Mouse (Mus musculus): ENCODE measurements around the gene Tbcb.
"Not testable (repeated sequence)": the region's sequence is repeated elsewhere in the genome, so short reads cannot be mapped to it uniquely, and the experiment has no call there.

Tbcb gene

DNA sequence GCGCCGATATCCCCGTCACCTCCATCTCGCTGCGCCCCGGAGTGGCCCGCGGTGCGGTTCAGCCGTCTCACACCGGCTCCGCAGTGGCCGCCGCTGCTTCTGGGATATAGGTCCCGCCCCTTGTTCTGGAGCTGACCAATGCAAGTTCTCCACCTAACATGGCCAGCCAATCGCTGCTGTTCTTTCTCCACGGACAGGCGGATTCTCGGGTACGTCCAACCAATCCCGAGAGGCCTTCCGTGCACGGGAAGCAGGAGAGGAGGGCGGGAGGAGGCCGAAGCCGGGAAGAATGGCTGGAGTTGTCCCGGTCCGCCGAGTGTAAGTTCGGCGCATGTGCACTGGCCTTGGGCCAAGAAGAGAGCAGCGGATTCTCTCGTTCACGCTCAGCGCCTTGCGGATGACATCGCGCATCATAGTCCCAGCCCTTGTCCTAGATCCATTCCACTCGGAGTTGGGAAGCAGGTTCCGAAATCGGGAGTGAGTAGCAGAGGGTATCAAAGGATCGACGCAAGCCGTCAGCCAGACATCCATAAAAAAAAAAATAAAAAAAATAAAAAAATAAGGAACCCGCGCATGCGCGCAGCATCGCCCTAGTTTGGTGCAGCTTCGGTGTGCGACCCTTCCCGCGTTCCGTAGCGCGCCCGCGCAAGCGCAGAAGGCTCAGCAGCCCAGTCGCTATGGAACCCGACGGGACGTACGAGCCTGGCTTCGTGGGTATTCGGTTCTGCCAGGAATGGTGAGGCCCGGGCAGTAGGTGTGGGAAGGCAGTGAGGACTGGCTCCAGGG is at the start of gene Tbcb, which contains the start of gene Polr2i:
Tbcb (minus strand) TSS at position 604 of the 786 bp plus-strand sequence.
Polr2i (plus strand) TSS at position 280 of the 786 bp plus-strand sequence.
- DNase-seq: peak; percentile 99

DNA sequence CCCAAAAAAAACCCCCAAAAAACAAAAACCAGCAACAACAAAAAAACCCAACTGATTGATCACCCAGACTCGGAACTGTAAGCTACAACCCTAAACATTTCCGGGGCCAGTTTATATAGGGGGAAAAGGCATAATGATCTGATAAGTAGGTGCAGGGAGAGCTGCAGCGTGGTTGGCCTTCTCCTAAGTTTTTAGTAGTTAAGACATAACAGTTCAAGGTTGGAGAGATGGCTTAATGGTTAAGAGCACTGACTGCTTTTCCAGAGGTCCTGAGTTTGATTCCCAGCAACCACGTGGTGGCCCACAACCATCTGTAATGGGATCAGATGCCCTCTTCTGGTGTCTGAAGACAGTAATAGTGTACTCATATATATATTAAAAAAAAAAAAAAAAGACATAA is 49.5 kb upstream of the Tbcb start:
- DNase-seq: no peak

DNA sequence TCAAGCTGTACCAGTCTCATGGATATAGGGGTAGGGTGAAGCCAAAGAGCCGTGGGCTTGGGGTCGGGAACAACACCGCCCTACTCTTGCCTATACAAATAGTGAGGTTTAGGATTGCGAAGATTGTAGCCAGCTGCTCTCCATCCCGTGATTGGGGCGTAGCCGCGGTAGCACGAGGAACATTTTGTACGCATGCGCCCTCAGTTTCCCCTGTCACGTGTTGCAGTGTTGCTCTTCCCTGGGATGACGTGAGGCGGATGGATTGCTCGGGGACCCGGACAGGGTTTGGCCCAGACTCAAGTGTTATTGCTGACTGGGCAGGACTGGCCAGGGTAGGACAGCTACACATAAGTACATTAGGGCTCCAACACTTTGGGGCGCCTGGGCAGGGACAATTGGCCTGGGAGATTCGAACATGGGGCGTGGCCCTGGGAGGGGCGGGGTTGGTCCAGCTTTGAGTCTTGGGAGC is 48.6 kb upstream of the Tbcb start:
- DNase-seq: peak; percentile 89

DNA sequence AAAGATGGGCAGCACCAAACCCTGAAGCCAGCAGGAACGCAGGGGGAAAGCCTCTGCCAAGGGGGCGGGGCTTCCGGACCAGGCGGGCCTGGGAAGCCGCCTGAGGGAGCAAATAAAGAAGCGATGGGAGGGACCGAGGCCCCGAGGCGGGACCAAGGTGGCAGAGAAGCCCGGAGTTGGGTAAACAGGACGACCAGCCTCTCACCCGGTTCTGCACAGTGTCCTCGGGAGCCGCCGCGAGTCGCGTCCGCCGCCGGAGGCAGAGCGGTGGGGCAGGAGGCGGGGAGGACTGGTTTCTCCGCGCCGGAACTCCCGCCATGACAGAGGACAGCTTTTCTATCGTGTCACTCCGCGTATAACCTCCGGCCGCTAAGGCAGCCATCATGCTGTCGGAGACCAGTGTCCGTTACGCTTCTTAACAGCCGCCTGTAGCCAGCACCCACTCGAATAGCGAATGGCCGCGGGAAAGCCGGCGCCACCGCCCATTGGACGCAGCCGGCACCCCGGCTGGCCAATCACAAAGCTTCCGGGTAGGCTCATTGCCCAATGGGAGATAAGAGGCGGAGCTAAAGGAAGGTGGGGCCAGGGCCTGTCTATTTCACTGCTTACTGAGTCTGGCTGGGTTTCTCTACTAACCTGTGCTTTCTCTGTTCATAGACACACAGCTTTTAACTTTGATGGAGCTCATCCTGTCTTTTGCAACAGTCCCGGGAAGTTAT is 48.0 kb upstream of the Tbcb start, which contains the start of the genes Thap8 and Wdr62:
Thap8 (plus strand) TSS at position 144 of the 719 bp plus-strand sequence.
Wdr62 (minus strand) TSS at position 469 of the 719 bp plus-strand sequence.
- peak; percentile 93 for DNase-seq

DNA sequence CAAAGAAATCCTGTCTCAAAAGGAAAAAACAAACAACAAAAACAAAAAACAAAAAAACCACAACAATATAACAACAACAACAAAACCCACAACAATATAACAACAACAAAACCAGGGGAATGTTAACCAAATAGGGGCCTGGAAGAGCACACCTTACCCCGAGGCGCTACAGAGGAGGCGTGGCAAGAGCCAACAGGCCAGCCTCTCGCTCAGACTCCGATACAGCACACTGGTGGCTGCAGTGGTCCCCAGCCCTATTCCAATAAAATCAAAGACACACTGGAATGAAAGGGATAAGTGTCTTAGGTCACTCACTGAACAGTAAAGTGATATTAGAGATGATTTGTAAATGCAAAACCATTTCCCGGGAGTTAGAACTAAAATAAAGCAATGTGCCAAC is 47.5 kb upstream of the Tbcb start:
- no peak for DNase-seq

DNA sequence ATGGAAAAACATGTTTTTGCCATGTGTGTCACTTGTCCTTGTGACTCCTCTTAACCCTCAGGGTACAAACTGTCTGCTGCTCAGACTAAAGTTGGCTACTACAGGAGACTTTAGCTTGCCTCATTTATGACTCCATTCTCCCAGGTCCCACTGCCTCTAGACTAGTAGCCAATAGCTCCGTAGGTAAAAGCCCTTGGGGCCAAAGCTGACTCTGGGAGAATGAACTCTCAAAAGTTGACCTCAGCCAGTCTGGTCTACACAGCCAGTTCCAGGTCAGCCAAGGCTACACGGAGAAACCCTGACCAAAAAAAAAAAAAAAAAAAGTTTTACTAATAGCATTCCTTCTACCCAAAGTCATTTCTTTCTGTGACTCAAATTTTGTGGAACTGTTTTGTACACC is 46.8 kb upstream of the Tbcb start:
- no peak for DNase-seq

DNA sequence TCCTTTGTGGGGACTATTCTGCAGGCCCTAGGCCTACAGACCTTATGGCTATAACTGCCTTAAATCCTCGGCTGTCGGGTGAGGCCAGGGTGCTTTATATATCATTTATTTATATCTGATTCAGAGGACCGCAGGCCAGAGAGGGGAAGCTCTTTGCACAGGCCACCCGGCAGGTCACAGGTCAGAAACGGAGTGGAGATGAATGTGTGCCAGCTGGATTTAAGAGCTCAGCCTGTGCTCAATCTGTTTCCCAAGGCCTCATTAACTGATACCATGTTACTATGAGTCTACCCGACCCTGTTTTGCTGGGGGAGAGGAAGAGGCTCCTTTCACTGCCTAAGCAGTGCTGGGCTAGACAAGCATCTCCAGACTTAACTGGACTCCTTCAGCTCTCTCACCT is 42.3 kb upstream of the Tbcb start:
- no peak for DNase-seq

DNA sequence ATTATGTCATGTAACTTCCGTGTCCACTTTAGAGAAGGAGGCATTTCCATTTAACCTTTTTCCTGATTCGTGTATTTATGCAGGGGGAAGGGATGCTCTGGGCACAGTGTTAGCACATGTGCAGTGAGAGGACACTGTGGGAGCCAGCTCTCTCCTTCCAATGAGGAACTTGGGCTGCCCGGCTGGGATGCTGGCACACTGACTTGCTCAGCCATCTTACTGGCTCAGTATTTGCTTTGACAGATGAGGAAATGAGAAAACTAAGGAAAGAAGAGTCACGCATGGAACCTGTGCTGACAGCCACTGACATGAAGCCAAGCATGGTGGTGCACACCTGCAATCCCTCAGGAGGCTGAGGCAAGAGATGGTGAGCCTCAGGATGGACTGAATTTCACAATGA is 37.6 kb upstream of the Tbcb start:
- no peak for DNase-seq

DNA sequence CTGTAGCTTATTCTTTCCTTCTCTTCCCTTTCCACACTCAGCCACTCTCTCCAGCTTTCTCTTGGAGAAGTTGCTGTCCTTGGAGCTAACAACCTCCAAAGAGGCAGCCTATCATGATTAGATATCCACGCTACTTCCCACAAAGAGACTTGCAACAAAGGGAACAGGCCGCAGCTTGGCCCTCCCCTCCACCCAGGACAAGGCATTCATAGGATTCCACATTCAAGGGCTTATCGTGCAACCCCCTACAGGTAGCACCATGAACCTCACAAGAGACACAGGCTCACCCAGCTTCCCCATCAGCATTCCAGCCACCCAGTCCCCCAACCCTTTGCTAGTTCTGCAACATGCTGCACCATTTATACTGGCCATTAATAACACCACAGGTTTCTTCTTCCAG is 34.7 kb upstream of the Tbcb start:
- no peak for DNase-seq

DNA sequence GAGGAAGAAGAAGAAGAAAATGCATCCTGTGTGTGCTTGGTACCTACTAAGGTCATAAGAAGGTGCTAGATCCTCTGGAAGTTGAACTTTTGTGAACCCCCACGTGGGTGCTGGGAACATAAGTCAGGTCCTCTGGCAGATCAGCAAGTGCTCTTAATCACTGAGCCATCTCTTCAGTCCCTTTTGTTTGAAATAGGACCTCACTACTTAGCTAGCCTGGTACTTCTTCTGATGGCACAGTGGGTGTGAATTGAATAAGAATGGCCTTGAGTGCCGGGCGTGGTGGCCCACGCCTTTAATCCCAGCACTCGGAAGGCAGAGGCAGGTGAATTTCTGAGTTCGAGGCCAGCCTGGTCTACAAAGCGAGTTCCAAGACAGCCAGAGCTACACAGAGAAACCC is 33.9 kb upstream of the Tbcb start:
- DNase-seq: no peak

DNA sequence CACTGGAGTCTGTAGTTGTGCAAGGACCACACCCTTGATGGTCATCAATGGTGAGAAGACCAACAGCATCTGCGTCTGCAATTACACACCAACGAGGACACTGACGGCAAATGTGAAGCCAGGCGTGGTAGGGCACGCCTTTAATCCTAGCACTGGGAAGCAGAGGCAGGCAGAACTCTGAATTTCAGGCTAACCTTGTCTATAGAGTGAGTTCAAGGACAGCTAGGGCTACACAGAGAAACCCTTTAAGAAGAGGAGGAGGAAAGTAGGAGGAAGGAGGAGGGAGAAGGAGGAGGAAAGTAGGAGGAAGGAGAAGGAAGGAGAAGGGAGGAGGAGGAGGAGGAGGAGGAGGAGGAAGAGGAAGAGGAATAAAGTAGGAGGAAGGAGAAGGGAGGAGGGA is 33.5 kb upstream of the Tbcb start:
- no peak for DNase-seq

DNA sequence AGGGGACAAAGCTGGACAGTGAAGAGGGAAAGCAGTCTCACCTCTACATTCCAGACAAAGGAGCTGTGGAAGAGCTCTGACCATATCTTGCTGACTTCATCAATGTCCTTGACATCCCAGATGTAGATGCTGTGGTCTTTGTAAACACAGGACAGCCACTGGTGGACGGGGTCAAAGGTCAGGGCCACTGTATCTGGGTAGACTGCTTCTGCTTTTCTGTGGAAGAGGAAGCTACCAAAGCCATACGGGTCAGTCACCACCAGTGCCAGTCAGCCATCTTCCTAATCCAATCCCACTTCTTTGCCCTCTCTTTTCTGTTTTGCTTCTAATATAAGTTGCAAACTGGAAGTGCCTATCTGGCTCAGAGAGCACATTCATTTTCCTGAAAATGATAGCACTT is 33.0 kb upstream of the Tbcb start:
- no peak for DNase-seq

DNA sequence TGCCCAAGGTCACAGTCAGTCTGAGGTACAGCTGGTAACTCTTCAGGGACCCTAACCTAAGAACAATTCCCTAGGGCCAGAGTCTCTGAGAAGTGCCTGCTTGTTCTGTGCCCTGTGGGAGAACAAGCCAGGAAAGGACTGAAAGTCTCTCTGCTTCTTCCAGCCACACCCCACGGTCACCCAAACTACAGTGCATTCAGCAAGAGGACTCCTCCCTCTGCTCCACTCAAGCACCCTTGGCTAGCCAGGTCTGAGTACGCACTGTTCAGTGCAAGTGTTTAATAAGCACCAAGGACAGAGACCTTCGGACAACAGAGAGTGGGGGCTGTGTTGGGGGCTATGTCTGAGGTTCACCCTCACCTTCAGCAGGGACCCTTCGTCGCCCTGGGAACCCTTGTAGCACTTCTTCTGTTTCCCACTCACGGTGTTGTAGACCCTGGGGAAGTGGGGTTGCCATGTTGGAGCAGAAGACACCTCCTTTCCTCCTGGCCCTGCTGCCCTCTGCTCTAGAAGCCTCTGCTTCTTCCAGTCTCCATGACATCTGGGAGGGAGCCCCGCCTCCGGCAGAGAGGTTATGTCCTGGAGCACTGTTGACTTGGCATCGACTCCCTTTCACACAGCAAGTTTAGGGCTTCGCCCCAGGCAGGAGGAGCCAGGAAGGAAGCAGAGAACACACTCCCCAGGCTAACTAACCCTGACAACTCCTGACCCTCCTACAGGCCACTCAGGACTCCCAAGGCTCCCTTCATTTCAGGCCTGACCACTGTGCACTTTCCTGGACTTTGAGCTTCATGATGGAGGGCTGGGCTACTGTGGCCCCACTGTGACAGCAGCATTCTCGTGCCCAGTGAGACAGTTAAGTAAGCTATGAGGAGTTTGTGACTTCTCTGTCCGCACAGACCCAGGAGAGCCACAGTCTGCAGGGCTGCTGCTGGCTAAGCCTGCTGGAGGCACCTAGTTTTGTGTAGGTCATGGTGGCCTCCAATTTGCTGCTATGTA is 20.2 kb upstream of the Tbcb start:
- DNase-seq: no peak

DNA sequence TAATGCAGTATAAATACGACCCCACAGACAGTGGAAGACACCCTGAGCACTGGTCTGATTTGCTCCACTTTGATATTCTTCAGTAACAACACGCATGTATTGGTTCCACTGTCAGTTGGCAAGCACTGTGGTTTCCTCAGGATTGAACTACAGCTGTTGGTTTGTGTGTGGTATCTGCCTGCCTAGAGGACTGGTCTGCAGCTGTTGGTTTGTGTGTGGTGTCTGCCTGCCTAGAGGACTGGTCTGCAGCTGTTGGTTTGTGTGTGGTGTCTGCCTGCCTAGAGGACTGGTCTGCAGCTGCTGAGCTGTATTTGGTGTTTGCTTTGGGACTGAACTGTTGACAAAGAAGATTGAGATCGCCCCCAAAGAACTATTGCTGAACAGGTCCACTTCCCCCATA is 5.3 kb upstream of the Tbcb start:
- DNase-seq: not testable (repeated sequence)

DNA sequence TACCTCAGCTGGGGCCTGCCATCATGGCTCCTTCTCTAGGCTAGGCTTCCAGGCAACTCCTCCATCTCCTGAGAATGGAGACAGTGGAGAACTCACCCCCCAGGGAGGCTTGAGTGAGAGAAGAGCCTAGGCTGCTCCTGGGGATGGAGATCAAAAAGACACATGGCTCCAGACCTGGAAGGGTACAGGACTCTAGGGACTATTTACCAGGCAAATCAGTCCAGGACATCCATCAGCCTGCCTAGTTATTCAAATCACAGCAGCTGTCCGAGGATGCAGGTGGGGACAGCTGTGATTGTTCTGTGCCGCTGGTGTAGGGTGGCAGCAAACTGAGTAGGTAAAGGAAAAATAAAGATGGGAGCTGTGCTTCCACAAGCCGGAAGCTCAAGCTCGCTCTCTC is 3.6 kb upstream of the Tbcb start, which contains the start of gene Ovol3:
Ovol3 (minus strand) TSS at position 101 of the 400 bp plus-strand sequence.
- no peak for DNase-seq

DNA sequence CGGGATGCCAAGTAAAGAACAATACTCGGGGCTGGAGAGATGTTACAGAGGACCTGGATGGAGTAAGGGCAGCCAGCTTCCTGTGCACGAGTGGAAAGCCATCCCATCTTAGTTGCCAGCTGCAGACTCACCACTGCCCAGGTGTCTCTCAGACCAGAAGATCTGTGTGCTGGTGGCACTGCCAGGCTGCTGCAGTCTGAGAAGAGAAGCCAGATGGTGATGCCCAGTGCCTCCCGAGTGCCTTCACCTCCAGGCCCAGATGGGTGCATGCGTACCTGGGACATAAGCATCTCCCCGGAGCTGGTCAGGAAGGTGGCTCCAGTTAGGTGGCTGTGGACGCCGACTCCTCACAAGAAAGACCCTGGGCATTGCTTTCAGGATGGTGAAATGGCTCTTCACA is 3.0 kb upstream of the Tbcb start:
- DNase-seq: no peak

DNA sequence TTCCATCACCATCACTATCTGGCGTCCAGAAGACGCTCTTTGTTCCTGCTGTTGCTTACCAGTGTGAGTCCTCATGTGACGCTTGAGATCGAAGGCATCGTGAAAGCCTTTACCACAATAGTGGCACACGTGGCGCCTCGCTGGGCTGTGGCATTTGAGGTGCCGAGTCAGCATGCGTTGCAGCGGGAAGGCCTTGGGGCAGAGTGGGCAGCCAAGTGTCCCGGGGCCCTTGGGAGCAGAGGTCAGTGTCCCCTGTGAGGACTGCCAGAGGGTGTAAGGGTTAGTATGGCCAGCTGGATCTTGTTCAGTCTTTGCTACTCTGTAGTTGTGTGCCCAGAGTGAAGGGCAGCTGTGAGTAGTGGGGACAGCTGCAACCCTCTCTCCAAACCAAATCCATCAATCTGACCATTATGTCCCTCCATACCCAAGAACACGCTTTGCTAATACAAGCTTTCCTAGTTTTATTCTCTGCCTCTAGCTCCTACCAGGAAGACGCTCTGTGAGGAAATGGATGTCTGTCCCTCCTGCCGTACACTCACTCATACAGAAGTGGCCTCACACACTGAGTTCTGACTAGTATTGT is 2.3 kb upstream of the Tbcb start:
- no peak for DNase-seq

DNA sequence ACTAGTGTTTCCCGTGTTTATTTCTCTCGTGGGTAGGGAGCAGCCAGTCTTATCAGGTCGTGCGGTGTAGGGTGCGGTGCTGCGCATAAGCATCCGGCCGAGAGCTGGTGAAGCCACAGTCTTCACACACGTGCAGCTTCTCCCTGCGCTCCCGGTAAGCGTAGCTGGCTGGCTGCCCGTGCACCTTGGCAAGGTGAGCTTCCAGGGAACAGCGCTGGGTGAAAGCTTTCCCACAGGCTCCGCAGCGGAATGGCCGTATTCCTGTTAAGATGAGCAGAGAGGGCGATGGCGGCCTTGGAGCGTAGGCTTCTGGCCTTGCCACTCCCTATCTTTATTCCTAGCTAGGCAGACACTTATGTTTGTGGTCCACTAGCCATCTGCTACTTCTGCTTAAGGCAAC is 1.3 kb upstream of the Tbcb start:
- DNase-seq: no peak

DNA sequence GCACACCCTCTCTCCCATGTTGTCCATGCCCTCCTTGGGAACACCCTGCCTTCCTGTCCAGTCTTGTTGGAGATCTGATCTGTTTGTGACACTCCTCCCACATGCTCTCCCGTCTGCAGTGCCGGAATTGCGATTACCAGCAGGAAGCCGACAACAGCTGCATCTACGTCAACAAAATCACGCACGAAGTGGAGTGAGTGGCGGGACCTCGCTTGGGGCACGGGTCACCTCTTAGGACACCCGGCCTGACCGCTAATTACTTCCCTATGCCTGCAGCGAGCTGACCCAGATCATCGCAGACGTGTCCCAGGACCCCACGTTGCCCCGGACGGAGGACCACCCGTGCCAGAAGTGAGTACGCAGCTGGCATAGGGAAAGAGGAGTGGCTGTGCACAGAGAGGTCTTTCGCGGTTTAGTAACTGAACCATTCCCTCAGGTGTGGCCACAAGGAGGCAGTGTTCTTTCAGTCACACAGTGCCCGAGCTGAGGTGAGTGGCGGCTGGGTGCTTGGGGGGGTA is 618 bp upstream of the Tbcb start:
- DNase-seq: no peak

DNA sequence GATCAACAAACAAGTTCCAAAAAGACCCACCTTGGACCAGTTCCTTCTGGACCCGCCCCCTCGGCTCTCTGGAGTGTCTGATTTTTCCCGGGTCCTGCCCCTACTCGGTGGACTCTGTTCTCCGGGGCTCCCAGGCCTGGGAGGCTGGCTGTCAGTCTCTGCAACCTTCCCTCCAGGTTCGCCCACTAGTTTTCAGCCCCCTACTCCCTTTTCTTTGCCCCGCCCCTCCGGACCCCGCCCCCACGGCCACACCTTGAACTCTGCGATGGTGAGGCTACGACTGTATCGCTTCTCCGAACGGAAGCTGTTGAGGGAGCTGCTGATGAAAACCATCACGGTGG is 774 bp downstream of the Tbcb start:
- DNase-seq: no peak

DNA sequence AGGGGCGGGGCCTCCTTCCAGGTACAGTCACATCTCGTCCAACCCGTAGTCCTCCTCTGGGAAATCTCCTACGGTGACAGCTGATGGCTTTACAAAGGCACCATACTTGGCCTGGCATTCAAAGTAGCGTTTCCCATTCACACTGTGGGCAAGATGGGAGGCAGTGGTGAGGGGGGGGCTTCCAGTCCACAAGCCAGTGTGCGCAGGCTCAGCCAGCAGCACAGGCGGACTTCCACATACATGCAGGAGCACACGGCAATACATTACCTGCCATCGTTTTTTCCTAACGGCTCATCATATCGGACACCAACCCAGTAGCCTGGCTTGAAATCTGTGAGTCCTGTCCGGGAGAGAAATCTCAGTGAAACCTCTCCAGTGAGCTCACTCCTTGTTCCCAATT is 7.9 kb downstream of the Tbcb start:
- no peak for DNase-seq

DNA sequence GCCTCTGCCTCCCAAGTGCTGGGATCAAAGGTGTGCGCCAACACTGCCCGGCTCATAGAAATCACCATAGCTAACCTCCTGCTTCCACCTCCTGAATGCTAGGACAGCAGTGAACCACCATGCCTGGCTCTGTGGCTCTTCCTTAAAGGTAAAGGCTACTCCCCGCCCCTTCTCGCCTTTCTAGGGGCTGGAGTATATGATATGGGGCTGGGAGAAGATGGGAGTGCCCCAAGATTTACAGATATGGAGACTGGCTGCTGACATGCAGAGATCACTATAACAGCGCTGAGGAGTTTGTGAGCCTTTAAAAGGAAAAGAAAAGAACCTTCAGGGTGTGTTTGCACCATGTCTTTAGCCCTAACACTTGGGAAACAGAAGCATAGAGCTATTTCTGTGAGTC is 9.9 kb downstream of the Tbcb start:
- no peak for DNase-seq

All from right cerebral cortex, adult 18-20 months (tissue).